Mouse (Mus musculus) limb, embryonic 12.5 days (tissue): ENCODE measurements around the gene Nedd9. TPM values are rescaled to one million over a fixed set of nuclear protein-coding genes. Genes with fewer than 3 reads are reported as not detected.

Experiments
- ATAC-seq: fragments of 200-750 bp; cut with Nextera tagmentation; 2 replicates; pipeline ENCODE4 v1.8.0; 2017; ENCODE audit warnings: low read depth, moderate TSS enrichment; ENCODE audit not compliant: insufficient number of reproducible peaks, insufficient read depth, low FRiP score, low TSS enrichment
- H3K27ac ChIP-seq: fragments of 300-500 bp; sonication (generic); 2 replicates; pipeline ENCODE4 v1.5.1; 2016; ENCODE audit warnings: mild to moderate bottlenecking, moderate library complexity
- H3K27me3 ChIP-seq: fragments of 300-500 bp; sonication (generic); 2 replicates; pipeline ENCODE4 v1.6.1; 2016; ENCODE audit warnings: mild to moderate bottlenecking, moderate library complexity
- H3K36me3 ChIP-seq: fragments of 300-500 bp; sonication (generic); 2 replicates; pipeline ENCODE4 v1.6.1; 2016; ENCODE audit warnings: mild to moderate bottlenecking, moderate library complexity
- H3K4me1 ChIP-seq: fragments of 300-500 bp; sonication (generic); replicated peaks from 2 replicates; pipeline ENCODE4 v1.6.1; 2016
- H3K4me2 ChIP-seq: fragments of 300-500 bp; sonication (generic); 2 replicates; pipeline ENCODE4 v1.6.1; 2016; ENCODE audit warnings: mild to moderate bottlenecking, moderate library complexity
- H3K4me3 ChIP-seq: fragments of 300-500 bp; sonication (generic); replicated peaks from 2 replicates; pipeline ENCODE4 v1.5.1; 2016; ENCODE audit warnings: mild to moderate bottlenecking
- H3K9ac ChIP-seq: fragments of 300-500 bp; sonication (generic); replicated peaks from 2 replicates; pipeline ENCODE4 v1.6.1; 2016; ENCODE audit warnings: mild to moderate bottlenecking, moderate library complexity
- H3K9me3 ChIP-seq: fragments of 300-500 bp; sonication (generic); 2 replicates; pipeline ENCODE4 v1.6.1; 2016; ENCODE audit warnings: mild to moderate bottlenecking, moderate library complexity
- WGBS: fragments of 180-500 bp; shearing (Covaris S2); methylation state at CpG from one replicate; pipeline ENCODE4 v1.1.7; 2016; 5-methylcytosine and 5-hydroxymethylcytosine counted together
- polyA plus RNA-seq: library from polyadenylated mRNA; unstranded; fragments of >200 nt; fragmentation: Nextera tagmentation; extraction: Ambion mirVana; gene quantifications from 2 replicates; pipeline ENCODE4 v1.2.1, GENCODE M21; 2016

Nedd9 gene
- polyA plus RNA-seq, 1 experiment from 2014 or later: 13.8 TPM

DNA sequence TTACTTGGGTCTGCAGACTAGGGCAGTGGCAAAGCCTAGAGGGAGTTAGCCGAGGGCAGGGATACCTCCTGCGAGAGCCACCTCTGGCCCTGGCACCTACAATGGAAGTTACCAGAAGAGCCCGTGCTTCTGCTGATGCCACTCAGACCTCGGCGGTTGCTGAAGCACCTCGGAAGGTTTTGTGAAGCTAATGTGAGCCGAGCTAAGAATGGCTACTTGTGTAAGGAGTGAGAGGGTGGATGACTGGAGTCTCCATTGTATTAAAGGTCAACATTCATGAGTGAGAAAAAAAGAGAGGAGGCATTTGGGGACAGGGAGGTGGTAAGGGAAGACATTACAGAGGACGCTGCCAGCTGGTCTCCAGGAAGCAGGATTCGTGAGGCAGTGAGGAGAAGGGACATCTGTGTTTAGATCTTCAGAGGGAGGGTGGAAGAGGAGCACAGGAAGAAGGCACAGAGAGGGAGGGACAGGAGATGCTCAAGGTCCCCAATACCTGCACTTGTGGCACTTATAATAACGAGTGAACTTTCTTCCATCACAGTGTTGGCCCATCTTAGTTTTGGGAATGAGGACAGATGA, 78.7 kb downstream of the Nedd9 start:
- 89% methylated on average over 10 of the region's 10 CpGs for whole genome bisulfite sequencing
- H3K4me1 ChIP-seq: no peaks in the 10 kb centered on the region
- H3K36me3 ChIP-seq: no peaks in the 10 kb centered on the region
- H3K4me3 ChIP-seq: no peak overlapping the region
- no peak for ATAC-seq
- H3K9ac ChIP-seq: no peak overlapping the region
- H3K9me3 ChIP-seq: no peaks in the 10 kb centered on the region
- 0 out of 2 replicates have a peak, but pooled peaks cover 3% of the 10 kb centered on the region for H3K27me3 ChIP-seq
- no peak overlapping the region for H3K4me2 ChIP-seq
- no peak overlapping the region for H3K27ac ChIP-seq

DNA sequence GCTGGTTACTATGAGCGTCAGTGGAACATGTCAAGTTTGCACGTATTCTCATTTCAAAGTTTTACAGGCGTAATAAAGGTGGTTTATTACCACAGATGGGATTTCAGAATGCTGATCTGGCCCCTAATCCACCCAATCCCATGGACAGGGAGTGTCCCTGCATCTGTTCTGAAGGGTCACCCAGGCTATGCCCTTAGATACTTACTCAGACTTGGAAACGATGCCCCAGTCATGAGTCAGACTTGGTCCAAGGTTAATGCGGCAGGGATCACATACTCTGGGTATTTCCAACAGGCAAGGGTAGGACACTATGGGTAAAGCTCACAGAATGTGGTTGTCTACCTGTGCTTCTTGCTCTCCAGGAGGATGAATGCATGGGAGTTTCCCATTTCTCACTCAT, 82.2 kb downstream of the Nedd9 start:
- no peak overlapping the region for H3K27ac ChIP-seq
- no peaks in the 10 kb centered on the region for H3K36me3 ChIP-seq
- no peak overlapping the region for H3K9ac ChIP-seq
- ATAC-seq: no peak
- H3K4me2 ChIP-seq: no peak overlapping the region
- WGBS: 71% methylated on average over 5 of the region's 5 CpGs
- 0 out of 2 replicates have a peak, but pooled peaks cover 6% of the 10 kb centered on the region for H3K4me1 ChIP-seq
- H3K27me3 ChIP-seq: 0 out of 2 replicates have a peak, but pooled peaks cover 3% of the 10 kb centered on the region
- H3K9me3 ChIP-seq: no peaks in the 10 kb centered on the region
- H3K4me3 ChIP-seq: no peak overlapping the region

DNA sequence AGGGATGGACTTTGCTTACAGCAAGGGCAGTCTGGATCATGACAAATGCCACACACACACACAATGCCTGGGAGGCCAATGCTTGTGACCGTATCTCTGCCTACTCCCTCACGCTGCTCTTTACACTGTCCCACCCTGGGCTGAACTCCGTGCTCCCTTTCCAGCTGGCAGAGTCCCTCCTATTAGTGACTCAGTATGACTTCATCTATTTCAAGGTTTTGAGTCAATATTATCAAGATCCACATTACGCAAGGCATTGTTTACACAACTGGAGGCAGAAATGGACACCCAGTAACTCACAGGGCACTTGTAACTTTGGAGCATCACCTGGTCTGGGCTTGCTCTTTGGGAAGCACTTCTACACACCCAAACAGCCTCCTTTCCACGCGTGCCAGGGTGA, 83.3 kb downstream of the Nedd9 start:
- Histone ChIP-seq H3K9ac (no peak overlapping the region), H3K27ac (no peak overlapping the region), H3K4me2 (no peak overlapping the region), H3K27me3 (0 out of 2 replicates have a peak, but pooled peaks cover under 1% of the 10 kb centered on the region), H3K4me3 (no peak overlapping the region), H3K36me3 (no peaks in the 10 kb centered on the region), H3K9me3 (no peaks in the 10 kb centered on the region), H3K4me1 (0 out of 2 replicates have a peak, but pooled peaks cover 6% of the 10 kb centered on the region)
- no peak for ATAC-seq
- WGBS: 92% methylated on average over 6 of the region's 6 CpGs

DNA sequence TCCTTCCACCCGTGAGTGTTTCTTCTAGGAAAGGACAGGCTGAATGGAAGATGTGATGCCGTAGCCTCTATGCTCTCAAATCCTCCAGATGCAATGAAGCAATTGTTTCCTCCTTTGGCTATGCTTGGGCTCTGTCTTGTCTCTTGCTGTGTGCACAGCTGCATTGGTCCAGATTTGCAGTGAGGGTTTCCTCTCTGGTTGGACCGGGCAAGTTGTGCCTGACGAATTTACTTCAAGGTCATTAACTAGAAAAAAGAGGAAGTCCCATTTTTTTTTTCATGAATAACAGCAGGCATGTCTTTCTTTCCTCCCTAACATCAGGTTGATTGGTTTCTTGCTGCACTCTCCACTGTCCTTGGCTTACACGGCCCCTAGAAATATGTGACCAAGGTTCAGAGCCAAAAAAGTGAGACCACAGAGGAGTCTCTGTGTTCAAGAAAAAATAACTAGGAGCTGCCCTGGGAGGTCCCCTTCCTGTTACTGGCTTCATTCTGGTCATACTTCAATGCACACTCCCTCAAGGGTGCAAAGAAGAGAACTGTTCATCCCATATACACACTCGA, 84.6 kb downstream of the Nedd9 start:
- Histone ChIP-seq H3K9ac (no peak overlapping the region), H3K27ac (no peak overlapping the region), H3K4me2 (no peak overlapping the region), H3K4me1 (0 out of 2 replicates have a peak, but pooled peaks cover 6% of the 10 kb centered on the region), H3K9me3 (no peaks in the 10 kb centered on the region), H3K27me3 (no peaks in the 10 kb centered on the region), H3K36me3 (no peaks in the 10 kb centered on the region), H3K4me3 (no peak overlapping the region)
- no peak for ATAC-seq
- WGBS: 60% methylated on average over 6 of the region's 6 CpGs

DNA sequence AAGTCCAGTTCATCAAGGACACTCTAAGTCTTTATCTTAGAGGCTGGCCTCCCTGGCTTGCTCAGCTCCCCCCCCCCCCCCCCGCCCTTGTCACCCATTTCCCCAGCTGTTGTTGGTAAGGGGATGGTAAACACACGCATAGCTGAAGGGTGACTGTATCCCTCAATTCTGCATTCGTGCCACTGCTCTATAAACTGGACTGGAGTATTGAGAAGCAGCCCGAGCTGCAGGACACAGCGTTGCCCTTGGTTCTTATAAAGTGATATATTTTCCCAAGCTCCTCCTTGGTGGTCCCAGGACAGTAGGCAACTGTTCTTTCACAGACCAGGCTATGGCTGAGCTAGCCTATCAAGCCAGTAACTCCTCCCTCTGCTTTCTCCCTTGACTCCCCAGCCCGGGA, 85.4 kb downstream of the Nedd9 start:
- no peak overlapping the region for H3K4me3 ChIP-seq
- ATAC-seq: no peak
- no peak overlapping the region for H3K9ac ChIP-seq
- no peaks in the 10 kb centered on the region for H3K36me3 ChIP-seq
- no peaks in the 10 kb centered on the region for H3K9me3 ChIP-seq
- 0 out of 2 replicates have a peak, but pooled peaks cover 6% of the 10 kb centered on the region for H3K4me1 ChIP-seq
- H3K4me2 ChIP-seq: no peak overlapping the region
- no peak overlapping the region for H3K27ac ChIP-seq
- H3K27me3 ChIP-seq: no peaks in the 10 kb centered on the region
- 63% methylated on average over 6 of the region's 6 CpGs for WGBS

DNA sequence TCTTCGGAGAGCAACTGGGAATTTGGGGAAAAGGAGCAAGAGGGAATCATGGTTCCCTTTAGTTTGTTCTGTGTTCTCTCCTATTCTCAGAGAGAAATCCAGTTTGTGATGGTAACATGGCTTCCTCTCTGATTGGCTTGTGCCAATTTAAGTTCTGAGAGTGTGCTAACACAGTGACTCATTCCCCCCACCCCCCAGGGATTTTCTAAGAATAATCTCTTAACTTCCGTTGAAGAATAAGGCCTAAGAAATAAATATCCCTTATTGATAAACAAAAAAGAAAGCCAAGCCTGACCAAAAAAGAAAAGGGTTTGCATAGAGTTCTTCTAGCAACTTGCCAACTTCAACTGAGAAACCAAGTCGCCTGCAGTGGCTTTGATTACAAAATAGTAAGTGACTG, 86.9 kb downstream of the Nedd9 start:
- no peak overlapping the region for H3K9ac ChIP-seq
- H3K27me3 ChIP-seq: no peaks in the 10 kb centered on the region
- no peak overlapping the region for H3K27ac ChIP-seq
- no peak overlapping the region for H3K4me3 ChIP-seq
- H3K4me1 ChIP-seq: 0 out of 2 replicates have a peak, but pooled peaks cover 6% of the 10 kb centered on the region
- ATAC-seq: no peak
- H3K4me2 ChIP-seq: no peak overlapping the region
- WGBS: 80% methylated on average over 3 of the region's 3 CpGs
- H3K9me3 ChIP-seq: no peaks in the 10 kb centered on the region
- H3K36me3 ChIP-seq: no peaks in the 10 kb centered on the region

DNA sequence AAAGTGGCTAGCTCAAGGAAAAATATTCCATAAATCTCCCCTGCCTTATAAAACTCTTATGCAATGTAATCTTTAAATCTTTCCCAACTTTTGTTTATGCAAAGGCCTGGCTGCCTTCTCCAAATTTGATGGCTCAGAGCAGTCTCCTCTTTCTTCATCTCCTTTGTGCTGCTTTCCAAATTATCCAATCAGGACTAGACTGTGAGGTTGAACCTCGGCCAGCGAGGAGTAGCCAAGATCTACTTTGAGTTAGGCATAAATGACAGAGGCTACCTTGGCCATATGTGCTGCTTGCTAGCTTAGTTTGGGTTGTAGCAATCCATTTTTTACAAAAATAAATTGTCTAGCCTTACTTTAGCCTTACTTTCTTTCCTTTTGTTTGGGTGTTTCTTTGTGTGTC, 95.0 kb downstream of the Nedd9 start:
- Histone ChIP-seq H3K4me1 (no peaks in the 10 kb centered on the region), H3K9me3 (no peaks in the 10 kb centered on the region), H3K4me2 (no peak overlapping the region), H3K27ac (no peak overlapping the region), H3K36me3 (no peaks in the 10 kb centered on the region), H3K4me3 (no peak overlapping the region), H3K27me3 (no peaks in the 10 kb centered on the region), H3K9ac (no peak overlapping the region)
- no peak for ATAC-seq
- WGBS: 91% methylated on average over 2 of the region's 2 CpGs

DNA sequence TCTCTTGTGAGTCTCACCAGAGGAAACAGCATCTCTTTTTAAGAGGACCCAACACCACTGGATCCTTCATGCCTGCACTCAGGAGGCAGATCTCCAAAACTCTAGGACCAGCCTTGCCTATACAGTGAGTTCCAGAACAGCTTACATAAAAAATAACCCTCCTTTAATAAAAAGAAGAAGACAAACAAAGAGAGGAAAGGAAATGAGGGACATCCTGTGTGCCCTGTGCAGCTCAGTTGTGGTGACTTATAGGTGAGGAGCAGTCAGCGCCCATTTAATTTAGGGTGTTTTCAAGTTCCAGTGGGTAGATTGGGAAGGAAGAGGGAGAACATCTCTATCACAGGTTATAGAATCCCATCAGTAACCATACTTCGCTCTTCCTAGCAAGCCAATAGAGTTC, 96.5 kb downstream of the Nedd9 start:
- Histone ChIP-seq H3K27ac (no peak overlapping the region), H3K27me3 (no peaks in the 10 kb centered on the region), H3K4me1 (peaks cover 8% of the 10 kb centered on the region; the same call in 1 of the 2 replicates), H3K36me3 (no peaks in the 10 kb centered on the region), H3K4me2 (no peak overlapping the region), H3K4me3 (no peak overlapping the region), H3K9me3 (no peaks in the 10 kb centered on the region), H3K9ac (no peak overlapping the region)
- 96% methylated on average over 2 of the region's 2 CpGs for WGBS
- no peak for ATAC-seq

DNA sequence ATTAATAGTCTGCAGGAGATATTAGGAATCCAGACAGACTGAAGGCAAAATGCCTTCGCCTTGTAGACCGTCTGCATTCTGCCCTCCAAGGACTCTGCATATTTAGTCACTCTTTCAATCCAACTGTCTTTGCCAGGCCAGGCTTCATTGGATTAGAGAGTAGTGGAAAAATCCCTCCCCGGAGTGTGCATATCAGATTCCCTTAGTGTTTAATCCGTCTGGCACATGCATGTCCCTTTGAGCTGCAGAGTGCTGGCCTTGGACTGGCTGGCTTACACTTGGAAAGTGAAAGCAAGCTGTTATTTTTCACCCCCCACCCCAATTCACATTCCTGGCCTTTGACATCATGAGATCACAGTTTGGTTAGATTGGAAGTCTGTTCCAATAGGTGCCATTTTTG, 100.6 kb downstream of the Nedd9 start:
- Histone ChIP-seq H3K27ac (no peak overlapping the region), H3K4me1 (peaks cover 12% of the 10 kb centered on the region; the same call in 1 of the 2 replicates), H3K9ac (no peak overlapping the region), H3K4me2 (no peak overlapping the region), H3K36me3 (no peaks in the 10 kb centered on the region), H3K9me3 (no peaks in the 10 kb centered on the region), H3K27me3 (no peaks in the 10 kb centered on the region), H3K4me3 (no peak overlapping the region)
- 69% methylated on average over 4 of the region's 4 CpGs for WGBS
- no peak for ATAC-seq

DNA sequence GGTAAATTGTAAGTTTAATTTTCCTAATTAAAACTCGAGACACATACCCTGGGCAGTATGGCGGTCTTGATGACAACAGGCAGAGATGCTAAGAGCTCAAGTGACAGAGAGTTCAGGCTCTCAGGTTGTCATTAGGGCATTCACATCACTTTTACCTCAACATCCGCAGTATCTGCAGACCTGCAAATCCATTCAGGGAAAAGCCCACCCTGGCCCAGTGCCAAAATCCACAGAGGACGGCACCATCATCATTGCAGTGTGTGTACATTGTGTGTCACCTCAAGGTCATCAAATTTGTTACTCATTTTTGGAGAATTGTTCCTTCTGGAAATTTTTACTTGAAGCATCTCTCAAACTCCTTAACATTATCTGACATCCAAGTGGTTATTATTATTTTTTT, 102.3 kb downstream of the Nedd9 start:
- Histone ChIP-seq H3K9me3 (no peaks in the 10 kb centered on the region), H3K36me3 (no peaks in the 10 kb centered on the region), H3K4me2 (no peak overlapping the region), H3K27ac (no peak overlapping the region), H3K27me3 (peaks cover 3% of the 10 kb centered on the region; the same call in 1 of the 2 replicates), H3K9ac (no peak overlapping the region), H3K4me1 (peaks cover 12% of the 10 kb centered on the region; the same call in 1 of the 2 replicates), H3K4me3 (no peak overlapping the region)
- ATAC-seq: no peak
- 76% methylated on average over 4 of the region's 4 CpGs for WGBS

DNA sequence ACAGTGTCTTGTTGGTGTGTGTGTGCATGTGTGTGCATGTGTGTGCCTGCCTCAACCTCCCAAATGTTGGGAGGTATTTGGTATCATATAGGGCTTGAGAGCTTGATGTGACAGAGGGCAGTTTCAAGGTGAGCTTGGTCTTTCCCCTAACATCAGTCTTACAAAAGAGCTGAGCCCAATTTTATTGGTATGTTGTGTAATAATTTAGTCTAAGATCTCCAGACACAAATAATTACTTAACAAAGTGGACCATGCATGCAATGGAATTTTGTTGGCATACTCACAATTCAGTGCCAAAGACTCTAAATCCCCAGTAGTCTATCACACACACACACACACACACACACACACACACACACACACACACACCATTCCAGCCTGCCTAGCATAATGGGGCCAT, 104.5 kb downstream of the Nedd9 start:
- H3K9me3 ChIP-seq: no peaks in the 10 kb centered on the region
- no peak for ATAC-seq
- H3K4me1 ChIP-seq: peaks cover 12% of the 10 kb centered on the region; the same call in 1 of the 2 replicates
- H3K4me3 ChIP-seq: no peak overlapping the region
- H3K36me3 ChIP-seq: no peaks in the 10 kb centered on the region
- H3K4me2 ChIP-seq: no peak overlapping the region
- no peak overlapping the region for H3K9ac ChIP-seq
- H3K27ac ChIP-seq: no peak overlapping the region
- peaks cover 6% of the 10 kb centered on the region; the same call in 1 of the 2 replicates for H3K27me3 ChIP-seq
